Mouse (Mus musculus) ES-E14 (cell line): Measurements from ENCODE around the gene Gsk3b. TPM values are rescaled to one million over a fixed set of nuclear protein-coding genes. Genes with fewer than 3 reads are reported as not detected.

Experiments used
- DNase-seq: peaks from one replicate; pipeline ENCODE4 v3.0.0-alpha.2; 2013; ENCODE audit warnings: low read depth, low spot score
- H3K27ac ChIP-seq: 2 replicates; pipeline ENCODE4 v1.5.1; 2012; ENCODE audit warnings: low read depth, mild to moderate bottlenecking, low read length, moderate library complexity, mixed read lengths; ENCODE audit not compliant: poor library complexity, insufficient read depth, severe bottlenecking
- H3K36me3 ChIP-seq: 2 replicates; pipeline ENCODE4 v1.6.1; 2012; ENCODE audit warnings: mild to moderate bottlenecking, low read length, moderate library complexity, mixed read lengths; ENCODE audit not compliant: control insufficient read depth, poor library complexity, insufficient read depth, severe bottlenecking
- H3K4me1 ChIP-seq, 2 experiments: fragments of 150-350 bp in 1 of 2; sonication (generic) in 1 of 2; 2 replicates each; pipeline ENCODE4 v1.6.1; 2012; ENCODE audit warnings: low read length in 2 of 2, mild to moderate bottlenecking in 1 of 2, mixed read lengths in 1 of 2; ENCODE audit not compliant: control insufficient read depth in 2 of 2, insufficient read depth in 2 of 2, poor library complexity in 1 of 2
- H3K4me3 ChIP-seq, 2 experiments: fragments of 150-350 bp in 1 of 2; sonication (generic) in 1 of 2; 2 replicates each; pipeline ENCODE4 v1.5.1; 2012; ENCODE audit warnings: low read length in 2 of 2, low read depth in 1 of 2, mild to moderate bottlenecking in 1 of 2, mixed read lengths in 1 of 2; ENCODE audit not compliant: insufficient read depth in 1 of 2, poor library complexity in 1 of 2, severe bottlenecking in 1 of 2
- H3K9ac ChIP-seq: 2 replicates; pipeline ENCODE4 v1.6.1; 2012; ENCODE audit warnings: low read depth, mild to moderate bottlenecking, low read length, mixed read lengths; ENCODE audit not compliant: poor library complexity, insufficient read depth, severe bottlenecking
- H3K9me3 ChIP-seq: fragments of 150-350 bp; sonication (generic); 2 replicates; pipeline ENCODE4 v1.6.1; 2012; ENCODE audit warnings: low read depth, mild to moderate bottlenecking, low read length; ENCODE audit not compliant: control insufficient read depth, insufficient read depth
- CHD2 ChIP-seq: IDR thresholded peaks from 2 replicates; pipeline ENCODE4 v1.6.1; 2014; ENCODE audit warnings: mild to moderate bottlenecking, low read depth, low read length, inconsistent platforms
- HCFC1 ChIP-seq: IDR thresholded peaks from 2 replicates; pipeline ENCODE4 v1.6.1; 2012; ENCODE audit warnings: low read length, inconsistent platforms, borderline replicate concordance; ENCODE audit not compliant: insufficient read depth
- MAFK ChIP-seq: IDR thresholded peaks from 2 replicates; pipeline ENCODE4 v1.6.1; 2014; ENCODE audit warnings: mild to moderate bottlenecking, low read depth, low read length, inconsistent platforms; ENCODE audit not compliant: insufficient read depth
- ZC3H11A ChIP-seq: IDR thresholded peaks from 2 replicates; pipeline ENCODE4 v1.6.1; 2012; ENCODE audit warnings: low read depth, mild to moderate bottlenecking, inconsistent platforms, low read length, borderline replicate concordance
- ZNF384 ChIP-seq: IDR thresholded peaks from 2 replicates; pipeline ENCODE4 v1.6.1; 2012; ENCODE audit warnings: low read depth, low read length, inconsistent platforms
- in situ Hi-C, 2 experiments: fragments of 600-800 bp; cut with MboI; formaldehyde crosslinking; loops; one replicate each; pipeline ENCODE4 v1.15.1; 2025; ENCODE audit warnings: low sequenced_read_pairs in 2 of 2, inconsistent platforms in 1 of 2; ENCODE audit not compliant: unreplicated experiment in 2 of 2
- total RNA-seq: library from RNA; depleted of rRNA; stranded (reverse); fragments of 300-350 nt; gene quantifications from 2 replicates; pipeline ENCODE4 v1.2.3, GENCODE M21; 2012

Gene Gsk3b
- total RNA-seq, 1 experiment, result 19.5 TPM

DNA sequence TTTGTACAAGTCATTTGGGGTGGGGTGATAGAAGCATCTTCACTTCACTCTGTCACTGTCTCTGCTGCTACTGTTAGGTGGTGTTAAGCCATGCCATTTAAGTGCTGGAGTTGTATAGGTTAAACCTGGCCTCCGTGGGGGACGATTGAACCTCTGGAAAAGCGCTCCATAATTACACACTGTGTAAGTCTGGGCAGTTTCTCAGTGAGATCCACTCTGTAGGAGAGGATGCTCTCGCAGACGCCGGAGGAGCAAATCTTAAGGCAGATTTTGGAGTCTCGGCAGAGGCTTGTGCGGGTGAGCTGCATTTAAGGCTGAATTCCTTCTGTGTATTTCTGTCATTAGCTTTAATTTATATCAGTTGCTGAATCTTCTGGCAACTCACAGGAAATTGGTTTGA lies 92.6 kb downstream of the Gsk3b start:
- in situ Hi-C loops, result no loop called here

DNA sequence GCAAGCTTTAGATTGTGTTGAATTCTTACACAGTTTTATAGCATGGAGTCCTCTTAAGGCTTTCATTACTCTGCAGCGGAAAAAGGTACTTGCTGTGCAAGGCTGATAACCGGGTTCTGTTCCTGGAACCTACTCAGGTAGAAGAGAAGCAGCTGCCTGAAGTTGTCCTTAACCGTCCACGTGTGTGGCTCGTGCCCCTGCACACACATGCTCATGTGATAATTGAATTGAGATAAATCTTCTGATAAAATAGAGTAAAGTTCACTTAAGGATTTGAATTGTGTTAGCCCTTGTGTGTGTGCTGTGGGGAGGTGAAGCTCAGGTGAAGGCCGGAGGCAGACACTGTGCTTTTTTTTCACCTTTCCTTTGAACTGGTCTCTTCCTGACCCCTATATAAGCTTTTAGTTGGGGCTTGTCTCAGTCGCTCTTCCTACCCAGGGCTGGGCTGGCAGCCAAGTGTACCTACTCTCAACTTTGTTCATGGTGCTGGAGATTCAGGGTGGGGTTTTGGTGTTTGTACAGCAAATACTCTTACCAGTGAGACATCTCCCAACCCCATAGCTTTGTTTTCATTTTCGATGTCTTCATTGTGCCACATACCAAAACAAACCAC lies 96.0 kb downstream of the Gsk3b start:
- no peak for DNase-seq
- in situ Hi-C loops, result no loop called here
- no peak overlapping the region for H3K9ac ChIP-seq
- no peaks in the 10 kb centered on the region; a peak in 1 of 4 replicates for H3K4me1 ChIP-seq
- no peaks in the 10 kb centered on the region for H3K9me3 ChIP-seq
- H3K36me3 ChIP-seq, result peaks cover 2% of the 10 kb centered on the region
- no peak for TF ChIP-seq CHD2
- no peak for TF ChIP-seq MAFK
- no peak for TF ChIP-seq ZC3H11A
- TF ChIP-seq ZNF384, result no peak
- TF ChIP-seq HCFC1, result no peak
- no peak overlapping the region for H3K4me3 ChIP-seq
- H3K27ac ChIP-seq, result no peak overlapping the region

More for the DNA sequence above, 92.6 kb downstream of the Gsk3b start:
- H3K36me3 ChIP-seq, result peaks cover 2% of the 10 kb centered on the region
- H3K4me1 ChIP-seq, result peaks cover 0 to 2% of the 10 kb centered on the region in 2 experiments; a peak in 2 of 4 replicates
- TF ChIP-seq ZC3H11A (no peak), ZNF384 (no peak), HCFC1 (no peak), CHD2 (no peak), MAFK (no peak)
- DNase-seq, result no peak
- no peak overlapping the region for H3K27ac ChIP-seq
- H3K4me3 ChIP-seq, result no peak overlapping the region
- no peaks in the 10 kb centered on the region for H3K9me3 ChIP-seq
- no peak overlapping the region for H3K9ac ChIP-seq

DNA sequence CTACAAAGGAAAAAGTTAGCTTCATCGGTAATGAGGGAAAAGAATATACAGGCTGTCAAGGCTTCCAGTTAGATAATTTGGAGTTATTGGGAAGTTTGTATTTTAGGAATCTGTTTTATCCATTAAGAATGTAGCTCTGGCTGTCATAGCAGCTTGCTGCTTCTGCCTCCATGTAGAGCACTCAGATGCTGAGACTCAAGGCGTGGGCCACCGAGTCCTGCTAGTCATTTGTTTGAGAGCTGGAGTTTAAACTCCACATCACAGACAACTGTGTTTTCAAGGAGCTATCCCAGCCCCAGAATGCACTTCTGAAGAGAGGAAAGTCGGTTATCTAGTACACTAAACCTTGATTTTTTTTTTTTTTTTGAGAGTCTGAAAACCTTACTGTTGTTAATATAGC lies 101.2 kb downstream of the Gsk3b start:
- DNase-seq, result no peak
- peaks cover 7% of the 10 kb centered on the region for H3K36me3 ChIP-seq
- no peak overlapping the region for H3K4me3 ChIP-seq
- TF ChIP-seq CHD2, result no peak
- TF ChIP-seq HCFC1, result no peak
- no peak for TF ChIP-seq ZNF384
- TF ChIP-seq MAFK, result no peak
- no peak for TF ChIP-seq ZC3H11A
- in situ Hi-C loops, result no loop called here
- H3K9ac ChIP-seq, result no peak overlapping the region
- H3K9me3 ChIP-seq, result no peaks in the 10 kb centered on the region
- H3K4me1 ChIP-seq, result no peaks in the 10 kb centered on the region
- no peak overlapping the region for H3K27ac ChIP-seq

DNA sequence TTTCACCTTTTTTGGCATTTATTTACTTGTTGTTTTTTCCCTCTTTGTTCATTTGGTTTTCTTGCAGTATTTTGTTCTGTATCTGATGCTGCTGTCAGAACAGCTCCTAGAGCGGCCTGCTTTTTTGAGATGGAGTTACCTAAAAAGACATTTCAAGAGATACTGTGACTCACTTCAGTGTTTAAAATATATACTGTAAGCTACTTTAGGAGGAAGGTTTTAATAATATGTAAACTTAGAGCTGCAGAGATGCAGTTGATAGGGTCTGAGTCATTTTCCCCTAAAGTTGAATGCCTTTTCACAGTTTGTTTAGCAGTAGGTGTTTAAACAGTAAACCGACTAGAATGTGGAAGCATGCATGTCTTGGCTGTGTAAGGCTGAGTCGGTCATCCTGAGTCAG lies 101.7 kb downstream of the Gsk3b start:
- no peak overlapping the region for H3K27ac ChIP-seq
- no peaks in the 10 kb centered on the region for H3K4me1 ChIP-seq
- no peak for DNase-seq
- no peak for TF ChIP-seq MAFK
- no peak for TF ChIP-seq HCFC1
- no peak for TF ChIP-seq CHD2
- no peak overlapping the region for H3K9ac ChIP-seq
- no peaks in the 10 kb centered on the region for H3K9me3 ChIP-seq
- in situ Hi-C loops, result no loop called here
- H3K4me3 ChIP-seq, result no peak overlapping the region
- H3K36me3 ChIP-seq, result peaks cover 9% of the 10 kb centered on the region

DNA sequence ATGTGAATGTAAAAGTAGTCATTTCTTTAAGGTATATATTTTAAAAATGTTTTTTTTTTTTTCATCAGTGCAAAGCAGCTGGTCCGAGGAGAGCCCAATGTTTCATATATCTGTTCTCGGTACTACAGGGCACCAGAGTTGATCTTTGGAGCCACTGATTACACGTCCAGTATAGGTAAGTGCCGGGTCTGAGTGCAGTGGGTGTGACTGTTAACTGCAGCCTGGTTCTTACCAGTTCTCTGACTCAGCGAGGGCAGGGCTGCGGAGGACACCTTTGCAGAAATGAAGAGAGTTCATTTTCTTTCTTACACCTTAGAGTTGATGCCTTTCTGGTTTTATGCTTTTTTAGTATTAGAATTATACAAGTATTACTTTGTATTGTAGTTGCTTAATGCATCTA lies 102.7 kb downstream of the Gsk3b start:
- in situ Hi-C loops, result no loop called here
- Histone ChIP-seq H3K36me3 (peaks cover 9% of the 10 kb centered on the region), H3K4me1 (no peaks in the 10 kb centered on the region), H3K4me3 (no peak overlapping the region), H3K27ac (no peak overlapping the region), H3K9ac (no peak overlapping the region), H3K9me3 (no peaks in the 10 kb centered on the region)
- no peak for DNase-seq
- no peak for TF ChIP-seq HCFC1
- no peak for TF ChIP-seq ZC3H11A
- no peak for TF ChIP-seq ZNF384
- no peak for TF ChIP-seq CHD2
- TF ChIP-seq MAFK, result no peak
